Mouse (Mus musculus) hindbrain, embryonic 16.5 days (tissue): ENCODE results near the gene Eomes. TPM values are rescaled to one million over a fixed set of nuclear protein-coding genes. Genes with fewer than 3 reads are reported as not detected.

Experiments used
- ATAC-seq: fragments of 200-750 bp; cut with Nextera tagmentation; 2 replicates; pipeline ENCODE4 v1.8.0; 2017; ENCODE audit warnings: moderate TSS enrichment, moderate library complexity
- H3K27ac ChIP-seq: fragments of 300-500 bp; sonication (generic); 2 replicates; pipeline ENCODE4 v1.5.1; 2014; ENCODE audit warnings: low read depth, mild to moderate bottlenecking, control low read depth, low read length, moderate library complexity
- H3K27me3 ChIP-seq: fragments of 300-500 bp; sonication (generic); replicated peaks from 2 replicates; pipeline ENCODE4 v1.6.1; 2014; ENCODE audit warnings: low read length; ENCODE audit not compliant: control insufficient read depth, insufficient read depth
- H3K36me3 ChIP-seq: fragments of 300-500 bp; sonication (generic); 2 replicates; pipeline ENCODE4 v1.6.1; 2014; ENCODE audit warnings: mild to moderate bottlenecking, low read length, moderate library complexity, mixed read lengths; ENCODE audit not compliant: control insufficient read depth, insufficient read depth
- H3K4me1 ChIP-seq: fragments of 300-500 bp; sonication (generic); 2 replicates; pipeline ENCODE4 v1.6.1; 2014; ENCODE audit warnings: low read depth, low read length; ENCODE audit not compliant: control insufficient read depth, insufficient read depth
- H3K4me2 ChIP-seq: fragments of 300-500 bp; sonication (generic); 2 replicates; pipeline ENCODE4 v1.6.1; 2014; ENCODE audit warnings: mild to moderate bottlenecking, low read length, control low read depth, moderate library complexity
- H3K4me3 ChIP-seq: fragments of 300-500 bp; sonication (generic); 2 replicates; pipeline ENCODE4 v1.5.1; 2014; ENCODE audit warnings: mild to moderate bottlenecking, low read length, control low read depth, moderate library complexity
- H3K9ac ChIP-seq: fragments of 300-500 bp; sonication (generic); 2 replicates; pipeline ENCODE4 v1.6.1; 2014; ENCODE audit warnings: low read depth, mild to moderate bottlenecking, control low read depth, low read length, moderate library complexity
- H3K9me3 ChIP-seq: fragments of 300-500 bp; sonication (generic); 2 replicates; pipeline ENCODE4 v1.6.1; 2014; ENCODE audit warnings: mild to moderate bottlenecking, low read length, moderate library complexity; ENCODE audit not compliant: control insufficient read depth
- WGBS: fragments of 180-500 bp; shearing (Covaris S2); extraction: QIAGEN DNeasy Blood & Tissue Kit; methylation state at CpG from one replicate; pipeline ENCODE4 v1.1.7; 2014; 5-methylcytosine and 5-hydroxymethylcytosine counted together
- polyA plus RNA-seq: library from polyadenylated mRNA; unstranded; fragments of >200 nt; fragmentation: Nextera tagmentation; extraction: Ambion mirVana; gene quantifications from 2 replicates; pipeline ENCODE4 v1.2.1, GENCODE M21; 2015

The Eomes gene
- polyA plus RNA-seq, 1 experiment from 2014 or later, result 3.1 TPM

DNA sequence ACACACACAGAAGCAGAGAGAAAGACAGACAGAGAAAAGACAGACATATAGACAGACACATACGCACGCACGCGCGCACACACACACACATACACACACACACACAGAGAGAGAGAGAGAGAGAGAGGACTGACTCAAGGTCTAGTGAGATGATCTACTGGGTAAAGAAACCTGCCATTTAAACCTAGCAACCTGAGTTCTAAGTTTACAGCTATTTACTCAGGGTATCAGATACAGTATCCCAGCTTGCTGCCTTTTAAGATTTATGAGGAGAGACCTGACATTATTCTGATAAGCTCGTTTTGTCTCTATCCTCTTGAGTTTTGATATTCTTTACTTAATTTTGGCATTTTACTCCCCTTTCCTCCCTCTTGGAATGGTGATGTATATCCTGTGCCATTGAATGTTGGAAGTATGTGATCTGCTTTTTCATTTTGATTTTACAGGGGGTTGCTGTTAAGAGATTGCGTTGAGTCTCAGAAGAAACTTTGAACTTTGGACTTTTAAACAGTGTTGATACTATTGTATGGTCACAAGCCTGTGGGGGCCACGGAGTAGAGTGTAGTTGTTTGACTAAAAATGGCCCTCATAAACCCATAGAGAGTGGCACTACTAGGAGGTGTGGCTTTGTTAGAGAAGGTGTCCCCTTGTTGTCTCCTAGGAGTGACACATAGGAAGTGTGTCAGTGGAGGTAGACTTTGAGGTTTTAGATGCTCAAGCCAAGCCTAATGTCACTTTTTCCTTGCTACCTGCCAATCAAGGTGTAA, 15.1 kb downstream of the Eomes start:
- 91% methylated on average over 8 of the region's 8 CpGs for WGBS
- no peak overlapping the region for H3K4me3 ChIP-seq
- H3K9ac ChIP-seq, result no peak overlapping the region
- no peak for ATAC-seq
- no peaks in the 10 kb centered on the region for H3K36me3 ChIP-seq
- peaks cover 5% of the 10 kb centered on the region for H3K27me3 ChIP-seq
- peaks cover 9% of the 10 kb centered on the region for H3K4me1 ChIP-seq
- H3K27ac ChIP-seq, result no peak overlapping the region
- no peaks in the 10 kb centered on the region for H3K9me3 ChIP-seq
- H3K4me2 ChIP-seq, result no peak overlapping the region

DNA sequence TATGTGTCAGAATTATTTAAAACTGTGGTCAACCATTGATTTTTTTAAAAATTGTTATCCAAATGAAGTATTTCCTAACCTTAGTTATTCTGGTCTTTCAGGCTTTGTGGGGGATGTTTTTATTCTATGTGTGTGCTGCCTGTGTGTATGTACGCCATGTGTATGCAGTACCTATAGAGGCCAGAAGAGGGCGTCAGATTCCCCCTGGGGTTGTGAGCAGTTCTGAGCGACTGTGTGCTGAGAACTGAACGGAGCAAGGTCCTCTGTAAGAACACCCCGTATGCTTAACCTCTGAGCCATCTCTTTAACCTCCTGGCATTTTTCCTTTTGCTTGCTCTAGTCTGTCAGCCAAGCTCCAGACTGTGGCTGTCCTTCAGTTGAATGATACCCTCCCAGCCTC, 16.1 kb downstream of the Eomes start:
- H3K27me3 ChIP-seq, result peaks cover 5% of the 10 kb centered on the region
- peaks cover 4% of the 10 kb centered on the region; the same call in 1 of the 2 replicates for H3K4me1 ChIP-seq
- H3K4me2 ChIP-seq, result no peak overlapping the region
- H3K9ac ChIP-seq, result no peak overlapping the region
- H3K4me3 ChIP-seq, result no peak overlapping the region
- no peak for ATAC-seq
- WGBS, result 87% methylated on average over 5 of the region's 5 CpGs
- H3K36me3 ChIP-seq, result no peaks in the 10 kb centered on the region
- H3K9me3 ChIP-seq, result no peaks in the 10 kb centered on the region
- H3K27ac ChIP-seq, result no peak overlapping the region

DNA sequence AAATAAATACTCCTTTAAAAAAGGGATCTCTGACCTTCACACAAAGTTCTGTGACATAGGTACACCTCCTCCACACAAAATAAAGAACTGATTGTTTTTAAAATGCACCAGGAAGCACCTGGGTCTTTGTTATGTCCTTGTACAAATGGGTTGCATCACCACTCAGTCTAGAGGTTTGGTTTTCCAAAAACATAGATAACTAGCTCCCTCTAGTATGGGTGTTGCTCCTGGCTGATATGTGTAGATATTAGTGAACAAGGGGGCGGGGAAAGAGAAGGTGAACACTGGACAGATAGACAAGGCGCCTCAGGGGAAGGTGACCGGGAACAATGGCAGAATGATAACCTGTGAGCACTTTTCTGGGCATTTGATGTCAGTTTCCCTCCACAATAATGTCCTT, 17.9 kb downstream of the Eomes start:
- Histone ChIP-seq H3K4me1 (no peaks in the 10 kb centered on the region), H3K9ac (no peak overlapping the region), H3K9me3 (no peaks in the 10 kb centered on the region), H3K27ac (no peak overlapping the region), H3K36me3 (no peaks in the 10 kb centered on the region), H3K4me3 (no peak overlapping the region), H3K4me2 (no peak overlapping the region), H3K27me3 (no peaks in the 10 kb centered on the region)
- WGBS, result 94% methylated on average over 3 of the region's 3 CpGs
- no peak for ATAC-seq

DNA sequence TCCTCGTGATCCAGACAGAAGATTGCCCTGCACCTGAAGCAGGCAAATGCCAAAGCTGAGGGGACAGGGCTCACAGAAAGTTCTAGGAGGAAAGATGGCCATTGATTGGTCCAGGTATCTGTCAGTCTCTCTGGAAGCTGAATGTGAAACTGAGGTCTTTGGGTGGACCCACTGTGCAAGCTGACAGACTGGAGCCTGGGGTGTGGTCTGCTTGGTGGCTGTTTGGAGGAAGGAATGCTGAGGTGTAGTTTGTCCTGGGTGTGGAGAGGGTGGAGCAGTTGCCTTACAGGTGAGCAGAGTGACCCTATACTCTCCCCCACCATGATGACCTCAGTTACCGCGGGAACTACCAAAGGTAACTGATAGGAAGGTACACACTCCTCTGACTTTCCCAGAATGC, 18.9 kb downstream of the Eomes start:
- no peak overlapping the region for H3K4me2 ChIP-seq
- H3K9ac ChIP-seq, result no peak overlapping the region
- no peak overlapping the region for H3K27ac ChIP-seq
- ATAC-seq, result no peak
- H3K9me3 ChIP-seq, result no peaks in the 10 kb centered on the region
- 89% methylated on average over 3 of the region's 3 CpGs for WGBS
- no peaks in the 10 kb centered on the region for H3K4me1 ChIP-seq
- no peaks in the 10 kb centered on the region for H3K36me3 ChIP-seq
- no peak overlapping the region for H3K4me3 ChIP-seq
- no peaks in the 10 kb centered on the region for H3K27me3 ChIP-seq

DNA sequence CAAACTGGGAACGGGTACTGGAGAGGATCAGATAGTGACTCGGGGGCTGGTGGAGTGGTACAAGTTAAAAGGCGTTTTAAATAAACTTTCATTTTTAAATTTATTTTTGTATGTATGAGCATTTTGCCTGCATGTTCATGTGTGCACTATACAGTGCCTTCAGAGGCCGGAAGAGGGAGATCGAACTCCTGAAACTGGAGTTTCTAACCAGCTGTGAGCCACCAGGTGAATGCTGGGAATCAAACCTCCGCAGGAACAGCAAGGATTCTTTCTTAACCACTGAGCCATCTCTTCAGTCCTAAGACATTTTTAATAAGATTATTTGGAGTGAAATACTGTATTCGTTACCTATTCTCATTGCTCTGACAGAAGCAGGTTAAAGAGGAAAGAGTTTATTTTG, 20.0 kb downstream of the Eomes start:
- no peak overlapping the region for H3K4me3 ChIP-seq
- no peaks in the 10 kb centered on the region for H3K4me1 ChIP-seq
- no peaks in the 10 kb centered on the region for H3K36me3 ChIP-seq
- no peak overlapping the region for H3K4me2 ChIP-seq
- H3K27me3 ChIP-seq, result no peaks in the 10 kb centered on the region
- no peak overlapping the region for H3K9ac ChIP-seq
- WGBS, result 64% methylated on average over 7 of the region's 7 CpGs
- no peak overlapping the region for H3K27ac ChIP-seq
- ATAC-seq, result no peak
- H3K9me3 ChIP-seq, result no peaks in the 10 kb centered on the region

DNA sequence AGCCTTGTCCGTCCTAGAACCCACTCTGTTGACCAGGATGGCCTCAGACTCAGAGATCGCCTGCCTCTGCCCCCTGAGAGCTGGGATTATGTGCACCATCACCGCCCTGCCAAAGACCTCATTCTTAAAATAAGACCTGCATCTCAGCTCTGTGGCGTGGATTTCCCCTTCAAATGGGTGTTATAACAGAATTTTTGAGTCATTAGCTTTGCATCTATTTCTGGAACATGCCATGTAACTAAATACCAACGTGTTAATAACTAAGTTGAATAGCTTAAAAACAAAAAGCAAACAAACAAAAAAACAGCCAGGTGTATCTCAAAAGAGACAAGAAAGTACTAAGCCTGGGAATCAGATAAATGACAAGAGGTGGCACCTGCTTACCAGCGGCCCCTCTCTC, 23.0 kb downstream of the Eomes start:
- ATAC-seq, result no peak
- WGBS, result 81% methylated on average over 6 of the region's 6 CpGs
- H3K4me2 ChIP-seq, result no peak overlapping the region
- no peaks in the 10 kb centered on the region; the same call in 1 of the 2 replicates for H3K4me1 ChIP-seq
- H3K27me3 ChIP-seq, result no peaks in the 10 kb centered on the region
- no peak overlapping the region for H3K27ac ChIP-seq
- no peaks in the 10 kb centered on the region for H3K36me3 ChIP-seq
- H3K4me3 ChIP-seq, result no peak overlapping the region
- H3K9ac ChIP-seq, result no peak overlapping the region
- no peaks in the 10 kb centered on the region for H3K9me3 ChIP-seq

DNA sequence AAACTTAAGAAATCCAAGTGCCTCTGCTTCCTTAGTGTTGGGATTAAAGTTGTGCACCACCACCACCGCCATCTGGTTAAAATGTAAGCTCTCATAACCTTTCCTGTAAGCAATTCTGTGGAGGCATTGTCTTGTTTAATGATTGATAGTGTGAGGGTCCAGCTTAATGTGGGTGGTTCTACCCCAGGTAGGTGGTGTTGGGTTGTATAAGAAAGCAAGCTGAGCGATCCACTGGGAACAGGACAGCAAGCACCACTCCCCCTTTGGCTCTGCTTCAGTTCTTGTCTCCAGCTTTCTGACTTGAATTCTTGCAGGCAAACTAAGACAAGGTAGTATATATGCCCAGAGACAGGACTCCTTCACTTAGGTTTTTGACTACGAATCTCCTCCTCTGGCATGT, 26.6 kb downstream of the Eomes start:
- WGBS, result 88% methylated on average over 3 of the region's 3 CpGs
- Histone ChIP-seq H3K4me2 (no peak overlapping the region), H3K27ac (no peak overlapping the region), H3K4me3 (no peak overlapping the region), H3K9me3 (no peaks in the 10 kb centered on the region), H3K4me1 (peaks cover 19% of the 10 kb centered on the region), H3K9ac (no peak overlapping the region), H3K27me3 (no peaks in the 10 kb centered on the region), H3K36me3 (no peaks in the 10 kb centered on the region)
- no peak for ATAC-seq

DNA sequence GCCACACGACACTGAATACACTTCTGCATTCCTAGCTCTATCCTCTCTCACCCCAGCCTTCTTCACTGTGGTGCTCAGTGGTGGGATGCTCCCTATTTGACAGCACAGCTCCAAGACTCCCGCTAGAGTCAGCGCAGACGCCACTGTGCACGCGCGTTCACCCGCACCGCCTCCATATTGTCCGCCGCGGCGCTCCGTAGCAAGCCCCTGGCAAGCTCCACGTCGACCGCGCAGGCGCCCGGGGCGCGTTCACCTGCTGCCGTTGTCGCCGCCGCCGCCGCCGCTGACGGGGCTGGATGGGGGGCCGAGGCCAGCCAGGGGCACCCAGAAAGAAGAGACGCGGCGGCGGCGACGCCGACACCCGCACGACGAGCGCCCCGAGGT, 28.0 kb downstream of the Eomes start, which contains the start of gene Golga4:
Golga4 (plus strand) TSS at position 248 of the 384 bp plus-strand sequence.
- Histone ChIP-seq H3K9me3 (no peaks in the 10 kb centered on the region), H3K4me3 (peak within 1 kb of the TSS; percentile 88), H3K36me3 (no peaks in the 10 kb centered on the region), H3K4me1 (peaks cover 19% of the 10 kb centered on the region), H3K27ac (peak within 1 kb of the TSS; percentile 79), H3K27me3 (no peaks in the 10 kb centered on the region), H3K9ac (peak within 1 kb of the TSS; percentile 92), H3K4me2 (peak within 1 kb of the TSS; percentile 94)
- under 1% methylated on average over 38 of the region's 43 CpGs for WGBS
- peak; percentile 95 for ATAC-seq

DNA sequence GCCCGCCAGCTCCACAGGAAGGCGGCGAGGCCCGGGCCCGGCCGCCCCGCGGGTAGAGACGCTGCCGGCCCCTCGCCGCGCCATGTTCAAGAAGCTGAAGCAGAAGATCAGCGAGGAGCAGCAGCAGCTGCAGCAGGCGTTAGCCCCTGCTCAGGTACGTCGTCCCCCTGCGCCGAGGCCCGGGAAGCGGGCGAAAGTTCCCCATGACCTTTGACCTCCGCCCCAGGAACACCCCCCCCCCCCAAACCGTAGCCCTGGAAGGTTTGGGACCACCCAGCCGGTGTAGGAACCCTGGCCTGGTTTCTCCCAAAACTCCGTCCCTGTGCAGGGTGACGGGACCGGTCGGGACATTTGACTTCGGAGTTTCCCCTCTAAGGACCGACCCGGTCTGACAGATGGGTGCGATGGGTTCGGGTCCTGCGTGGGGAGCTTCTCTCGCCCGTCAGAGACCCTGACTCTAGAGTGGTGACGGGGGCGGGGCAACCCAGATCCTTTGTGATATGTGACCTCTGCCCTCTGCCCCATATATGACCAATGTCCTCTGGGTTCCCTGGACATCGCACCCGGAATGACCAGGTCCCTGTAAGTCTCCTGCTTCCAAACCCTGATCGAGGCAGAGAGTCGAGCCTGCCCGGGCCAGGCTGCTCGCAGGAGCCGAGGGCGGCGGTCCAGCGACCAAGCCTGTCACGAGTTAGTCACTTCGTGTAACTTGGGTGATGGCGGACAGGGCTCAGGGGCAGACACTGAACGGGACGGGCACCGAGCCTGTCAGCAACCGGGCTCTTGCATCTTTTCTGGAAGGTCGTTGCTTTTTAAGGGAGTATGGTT, 28.6 kb downstream of the Eomes start:
- H3K36me3 ChIP-seq, result no peaks in the 10 kb centered on the region
- peak overlapping the region; percentile 94 for H3K4me2 ChIP-seq

More for the DNA sequence above, 28.6 kb downstream of the Eomes start:
- H3K4me3 ChIP-seq, result peak overlapping the region; percentile 88
- peaks cover 19% of the 10 kb centered on the region for H3K4me1 ChIP-seq
- no peaks in the 10 kb centered on the region for H3K9me3 ChIP-seq
- no peaks in the 10 kb centered on the region for H3K27me3 ChIP-seq
- H3K9ac ChIP-seq, result peak overlapping the region; percentile 92
- ATAC-seq, result peak; percentile 67
- WGBS, result under 1% methylated on average over 57 of the region's 57 CpGs
- peak overlapping the region; percentile 79 for H3K27ac ChIP-seq
